Mouse (Mus musculus) liver, embryonic 14.5 days (tissue): ENCODE measurements around the gene Sos2.

ENCODE experiments used
- CTCF ChIP-seq: IDR thresholded peaks from 2 replicates; pipeline ENCODE4 v1.5.1; 2016; ENCODE audit warnings: antibody characterized with exemption, low read depth, control low read depth
- EP300 ChIP-seq: IDR thresholded peaks from 2 replicates; pipeline ENCODE4 v1.6.1; 2016; ENCODE audit warnings: antibody characterized with exemption, low read depth

GRCm38 (mm10) chr12:69604367-69604766 is 77.3 kb downstream of the Sos2 start:
- TF ChIP-seq CTCF (no peak), EP300 (no peak)
